Mouse (Mus musculus) ES-Bruce4 (cell line): ENCODE data around the gene Sdha.

ENCODE experiments used
- CTCF ChIP-seq: IDR thresholded peaks from one replicate; pipeline ENCODE4 v1.8.1; 2011; ENCODE audit warnings: low read depth, low read length
- EP300 ChIP-seq: IDR thresholded peaks from 2 replicates; pipeline ENCODE4 v1.6.1; 2011; ENCODE audit warnings: low read depth, low read length; ENCODE audit not compliant: insufficient read depth
- POLR2A ChIP-seq: IDR thresholded peaks from one replicate; pipeline ENCODE4 v1.8.1; 2011; ENCODE audit warnings: low read length; ENCODE audit not compliant: insufficient read depth

- no peak for TF ChIP-seq CTCF
- TF ChIP-seq EP300, result no peak
- TF ChIP-seq POLR2A, result no peak
Observed at GRCm38 (mm10) chr13:74389730-74390129, 39.6 kb upstream of the Sdha start.
